Mouse (Mus musculus): ENCODE data around the gene Ttc7b. TPM values are rescaled to one million over a fixed set of nuclear protein-coding genes. Genes with fewer than 3 reads are reported as not detected.
A peak's percentile ranks its signal among the peaks of the same experiment; 100 is the strongest.

Gene Ttc7b
- polyA plus RNA-seq, 1 experiment: 149 TPM

DNA sequence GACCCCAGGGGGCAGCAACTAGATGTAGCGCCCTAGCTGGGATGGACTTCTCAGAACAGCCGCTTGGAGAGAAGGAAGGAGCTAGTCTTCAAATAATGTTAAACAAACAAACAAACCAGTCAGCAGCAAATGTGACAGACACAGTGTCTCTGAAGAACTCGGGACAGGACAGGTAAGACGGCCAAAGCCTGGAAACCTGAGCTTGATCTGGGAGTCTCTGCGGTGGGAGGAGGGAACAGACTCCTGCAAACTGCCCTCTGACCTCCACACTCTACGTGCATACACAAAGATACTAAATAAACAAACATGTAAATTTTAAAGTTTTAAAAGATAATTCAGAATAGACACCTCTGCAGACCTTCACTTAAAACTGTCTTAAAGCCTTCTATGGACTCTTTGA is 42.5 kb downstream of the Ttc7b start:
- WGBS: 89% methylated on average over 6 of the region's 6 CpGs
- Histone ChIP-seq H3K27ac (ENCODE audit: insufficient read depth, low read length) (no peak overlapping the region), H3K27me3 (ENCODE audit: control insufficient read depth, insufficient read depth, low read length) (no peaks in the 10 kb centered on the region), H3K4me1 (ENCODE audit: control insufficient read depth, insufficient read depth, low read length) (peaks cover 30% of the 10 kb centered on the region), H3K4me3 (replicated peaks; ENCODE audit: insufficient read depth, low read depth, low read length) (no peak overlapping the region)
- no peak for DNase-seq
- TF ChIP-seq POLR2A (IDR thresholded peaks at IDR 0.05; ENCODE audit: borderline replicate concordance, insufficient read depth, low read length) (no peak), CTCF (IDR thresholded peaks at IDR 0.05; ENCODE audit: borderline replicate concordance, insufficient read depth, low read depth, low read length) (no peak)

DNA sequence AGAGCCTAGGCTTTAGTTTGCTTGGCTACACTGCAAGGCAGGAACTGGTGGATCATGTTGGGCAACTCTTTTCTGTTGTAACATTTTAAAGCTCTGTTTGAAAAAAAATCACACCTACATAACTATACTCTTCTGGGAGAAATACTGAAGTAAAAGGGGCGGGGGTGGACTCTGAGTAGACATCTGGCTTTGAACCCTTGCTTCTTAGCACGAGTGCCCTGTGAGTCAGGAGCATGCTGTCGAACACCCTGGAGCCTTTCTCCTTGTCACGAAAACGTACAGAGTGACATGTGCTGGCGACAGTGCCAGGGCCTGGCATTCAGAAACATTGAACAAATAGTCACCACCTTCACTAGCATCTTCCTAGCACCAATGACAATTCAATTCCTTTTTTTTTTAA is 43.2 kb downstream of the Ttc7b start:
- Histone ChIP-seq H3K27ac (ENCODE audit: insufficient read depth, low read length) (no peak overlapping the region), H3K27me3 (ENCODE audit: control insufficient read depth, insufficient read depth, low read length) (no peaks in the 10 kb centered on the region), H3K4me1 (ENCODE audit: control insufficient read depth, insufficient read depth, low read length) (peaks cover 30% of the 10 kb centered on the region), H3K4me3 (replicated peaks; ENCODE audit: insufficient read depth, low read depth, low read length) (no peak overlapping the region)
- no peak for DNase-seq
- whole genome bisulfite sequencing: 46% methylated on average over 6 of the region's 6 CpGs
- TF ChIP-seq POLR2A (IDR thresholded peaks at IDR 0.05; ENCODE audit: borderline replicate concordance, insufficient read depth, low read length): no peak
- no peak for TF ChIP-seq CTCF (IDR thresholded peaks at IDR 0.05; ENCODE audit: borderline replicate concordance, insufficient read depth, low read depth, low read length)

DNA sequence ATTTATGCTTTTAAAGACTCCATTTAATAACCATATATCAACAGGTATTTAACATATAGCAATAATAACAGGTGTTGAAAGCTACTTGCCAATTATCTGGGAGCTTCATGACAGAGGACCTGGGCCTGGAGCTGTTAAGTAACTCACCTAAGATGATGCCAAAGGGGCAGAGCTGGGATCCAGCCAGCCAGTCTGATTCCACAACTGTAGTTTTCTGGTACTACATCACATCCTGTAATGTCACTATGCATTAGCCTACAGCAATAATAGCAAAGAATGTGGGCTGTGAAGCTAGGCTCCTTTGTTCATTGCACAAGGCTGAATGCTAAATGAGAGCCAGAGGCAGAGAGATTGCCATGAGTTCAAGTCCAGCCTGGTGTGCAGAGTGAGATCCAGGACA is 44.3 kb downstream of the Ttc7b start:
- no peak for TF ChIP-seq CTCF (IDR thresholded peaks at IDR 0.05; ENCODE audit: borderline replicate concordance, insufficient read depth, low read depth, low read length)
- no peak for TF ChIP-seq POLR2A (IDR thresholded peaks at IDR 0.05; ENCODE audit: borderline replicate concordance, insufficient read depth, low read length)
- no peak overlapping the region for H3K27ac ChIP-seq (ENCODE audit: insufficient read depth, low read length)
- no peaks in the 10 kb centered on the region for H3K27me3 ChIP-seq (ENCODE audit: control insufficient read depth, insufficient read depth, low read length)
- no peak overlapping the region for H3K4me3 ChIP-seq (replicated peaks; ENCODE audit: insufficient read depth, low read depth, low read length)
- no peak for DNase-seq
- H3K4me1 ChIP-seq (ENCODE audit: control insufficient read depth, insufficient read depth, low read length): peaks cover 20% of the 10 kb centered on the region

DNA sequence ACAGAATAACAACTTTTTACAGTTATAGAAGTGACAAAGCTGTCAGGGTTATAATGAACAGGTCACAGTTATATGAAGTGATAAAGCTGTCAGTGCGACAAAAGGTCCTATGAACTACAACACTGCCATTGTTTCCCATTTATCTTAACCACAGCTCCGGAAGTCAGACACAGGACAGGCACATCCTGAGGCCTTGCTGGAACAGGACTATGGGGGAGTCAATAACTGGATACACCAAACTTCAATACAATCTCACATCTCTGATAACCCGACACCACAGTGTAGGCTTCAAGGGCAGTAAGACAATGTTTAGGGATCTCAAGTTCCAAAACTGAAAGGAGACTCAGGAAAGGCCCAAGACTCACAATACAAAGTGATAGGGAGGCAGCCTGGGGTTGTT is 45.1 kb downstream of the Ttc7b start:
- WGBS: 93% methylated on average over 3 of the region's 3 CpGs
- Histone ChIP-seq H3K4me3 (replicated peaks; ENCODE audit: insufficient read depth, low read depth, low read length) (no peak overlapping the region), H3K4me1 (ENCODE audit: control insufficient read depth, insufficient read depth, low read length) (peaks cover 16% of the 10 kb centered on the region), H3K27me3 (ENCODE audit: control insufficient read depth, insufficient read depth, low read length) (no peaks in the 10 kb centered on the region), H3K27ac (ENCODE audit: insufficient read depth, low read length) (no peak overlapping the region)
- no peak for DNase-seq
- no peak for TF ChIP-seq POLR2A (IDR thresholded peaks at IDR 0.05; ENCODE audit: borderline replicate concordance, insufficient read depth, low read length)
- TF ChIP-seq CTCF (IDR thresholded peaks at IDR 0.05; ENCODE audit: borderline replicate concordance, insufficient read depth, low read depth, low read length): no peak

DNA sequence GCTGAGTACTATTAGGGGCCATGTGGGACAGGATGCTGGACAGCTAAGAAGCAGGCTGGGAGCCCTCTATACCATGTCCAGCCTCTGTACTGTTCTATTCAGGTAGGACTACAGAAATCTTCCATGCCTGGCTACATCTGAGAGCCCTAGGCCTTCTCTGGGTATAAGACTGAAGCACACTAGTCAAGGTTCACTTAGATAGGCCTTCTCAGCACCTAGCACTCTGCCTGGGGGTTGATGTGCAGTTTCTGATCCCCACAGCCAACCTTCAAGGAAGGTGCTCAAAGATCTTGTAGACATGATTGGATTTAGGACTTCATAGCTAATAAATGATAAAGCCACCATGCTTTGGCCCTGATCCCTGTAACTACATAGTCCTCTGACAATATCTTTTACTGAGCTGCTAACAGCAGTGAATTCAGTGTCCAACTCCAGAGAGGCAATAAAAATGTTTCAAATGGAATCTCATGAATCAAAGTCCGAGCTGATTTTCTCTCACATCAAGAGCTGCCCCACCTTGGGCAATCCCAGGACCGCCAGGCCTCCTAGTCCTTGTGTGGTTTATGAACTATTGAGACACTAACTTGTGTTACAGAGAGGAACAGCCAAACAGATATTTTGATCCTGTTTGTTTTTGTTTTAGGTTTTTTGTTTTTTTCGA is 45.8 kb downstream of the Ttc7b start:
- H3K27ac ChIP-seq (ENCODE audit: insufficient read depth, low read length): no peak overlapping the region
- H3K27me3 ChIP-seq (ENCODE audit: control insufficient read depth, insufficient read depth, low read length): no peaks in the 10 kb centered on the region
- H3K4me3 ChIP-seq (replicated peaks; ENCODE audit: insufficient read depth, low read depth, low read length): no peak overlapping the region
- WGBS: 94% methylated on average over 3 of the region's 3 CpGs
- H3K4me1 ChIP-seq (ENCODE audit: control insufficient read depth, insufficient read depth, low read length): peaks cover 22% of the 10 kb centered on the region
- TF ChIP-seq POLR2A (IDR thresholded peaks at IDR 0.05; ENCODE audit: borderline replicate concordance, insufficient read depth, low read length): no peak
- TF ChIP-seq CTCF (IDR thresholded peaks at IDR 0.05; ENCODE audit: borderline replicate concordance, insufficient read depth, low read depth, low read length): no peak
- DNase-seq: no peak

DNA sequence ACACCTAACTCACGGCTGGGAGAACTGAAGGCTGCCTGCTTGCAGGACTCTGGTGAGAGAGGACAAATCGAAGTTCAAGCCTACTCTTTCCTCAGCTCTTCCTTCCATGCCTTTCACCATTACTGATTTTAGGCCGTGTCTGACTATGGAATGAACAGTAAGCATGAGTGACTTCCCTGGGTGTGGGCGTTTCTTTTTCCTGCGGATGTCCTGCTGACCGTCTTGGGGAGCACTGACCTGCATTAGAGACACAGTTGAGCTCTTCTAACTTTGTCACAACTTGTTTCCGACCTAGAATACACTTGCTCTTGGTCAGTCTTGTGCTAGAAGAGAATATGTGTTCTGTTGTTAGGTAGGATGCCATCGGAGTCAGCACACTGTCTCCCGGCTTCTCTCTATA is 50.3 kb downstream of the Ttc7b start:
- H3K27ac ChIP-seq (ENCODE audit: insufficient read depth, low read length): no peak overlapping the region
- WGBS: 79% methylated on average over 9 of the region's 9 CpGs
- H3K4me1 ChIP-seq (ENCODE audit: control insufficient read depth, insufficient read depth, low read length): peaks cover 11% of the 10 kb centered on the region
- no peak overlapping the region for H3K4me3 ChIP-seq (replicated peaks; ENCODE audit: insufficient read depth, low read depth, low read length)
- H3K27me3 ChIP-seq (ENCODE audit: control insufficient read depth, insufficient read depth, low read length): no peaks in the 10 kb centered on the region
- DNase-seq: no peak
- TF ChIP-seq CTCF (IDR thresholded peaks at IDR 0.05; ENCODE audit: borderline replicate concordance, insufficient read depth, low read depth, low read length): no peak
- no peak for TF ChIP-seq POLR2A (IDR thresholded peaks at IDR 0.05; ENCODE audit: borderline replicate concordance, insufficient read depth, low read length)

DNA sequence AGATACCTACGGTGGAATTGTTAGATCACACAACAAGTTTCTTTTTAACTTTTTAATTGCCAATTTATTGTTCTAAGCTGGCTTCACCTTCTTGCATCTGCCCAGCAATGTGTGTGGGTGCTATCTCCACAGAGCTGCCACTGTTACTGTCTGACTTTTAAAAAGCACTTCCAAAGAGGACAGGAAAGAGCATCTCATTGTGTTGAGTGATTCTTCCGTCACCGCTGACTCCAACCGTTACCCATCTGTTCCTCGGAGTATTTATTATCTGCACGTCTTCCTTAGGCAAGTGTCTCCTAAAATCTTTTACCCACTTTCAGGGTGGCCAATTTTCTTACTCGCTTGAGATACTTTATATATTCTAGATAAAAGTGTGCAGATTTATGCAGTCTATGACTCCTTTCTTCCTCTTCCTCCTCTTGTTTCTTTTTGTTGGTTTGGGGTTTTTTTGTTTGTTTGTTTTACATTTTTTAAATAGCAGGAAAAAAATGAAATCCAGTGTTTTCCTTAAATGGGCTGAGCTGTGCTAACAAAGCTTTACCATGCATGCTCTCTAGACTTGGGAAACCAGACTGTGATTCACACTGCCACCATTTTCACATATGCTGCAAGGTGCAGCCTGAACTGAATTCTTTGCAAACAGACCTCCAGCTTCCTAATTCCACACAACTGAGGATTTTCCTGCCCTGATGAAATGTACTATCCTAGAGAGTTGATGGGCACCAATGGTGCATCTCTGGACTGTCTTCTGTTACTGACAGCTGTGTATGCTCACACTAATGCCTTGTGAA is 50.9 kb downstream of the Ttc7b start:
- TF ChIP-seq POLR2A (IDR thresholded peaks at IDR 0.05; ENCODE audit: borderline replicate concordance, insufficient read depth, low read length): no peak
- TF ChIP-seq CTCF (IDR thresholded peaks at IDR 0.05; ENCODE audit: borderline replicate concordance, insufficient read depth, low read depth, low read length): no peak
- Histone ChIP-seq H3K27ac (ENCODE audit: insufficient read depth, low read length) (no peak overlapping the region), H3K4me3 (replicated peaks; ENCODE audit: insufficient read depth, low read depth, low read length) (no peak overlapping the region), H3K27me3 (ENCODE audit: control insufficient read depth, insufficient read depth, low read length) (no peaks in the 10 kb centered on the region), H3K4me1 (ENCODE audit: control insufficient read depth, insufficient read depth, low read length) (peaks cover 11% of the 10 kb centered on the region)
- 25% methylated on average over 7 of the region's 7 CpGs for WGBS
- peak in 1 of 2 experiments; percentile 53 for DNase-seq

All from cerebellum, adult 2 months (tissue).